Mouse (Mus musculus) embryonic facial prominence, embryonic 12.5 days (tissue): ENCODE results near the gene Zbtb40. TPM values are rescaled to one million over a fixed set of nuclear protein-coding genes. Genes with fewer than 3 reads are reported as not detected.

Source experiments
- ATAC-seq: fragments of 200-750 bp; cut with Nextera tagmentation; 2 replicates; pipeline ENCODE4 v1.8.0; 2017; ENCODE audit not compliant: insufficient number of reproducible peaks, insufficient read depth, low FRiP score, low TSS enrichment
- H3K27ac ChIP-seq: fragments of 300-500 bp; sonication (generic); 2 replicates; pipeline ENCODE4 v1.5.1; 2016; ENCODE audit warnings: mild to moderate bottlenecking
- H3K27me3 ChIP-seq: fragments of 300-500 bp; sonication (generic); 2 replicates; pipeline ENCODE4 v1.6.1; 2016; ENCODE audit warnings: mild to moderate bottlenecking, moderate library complexity
- H3K36me3 ChIP-seq: fragments of 300-500 bp; sonication (generic); 2 replicates; pipeline ENCODE4 v1.6.1; 2016; ENCODE audit warnings: mild to moderate bottlenecking
- H3K4me1 ChIP-seq: fragments of 300-500 bp; sonication (generic); 2 replicates; pipeline ENCODE4 v1.6.1; 2016
- H3K4me2 ChIP-seq: fragments of 300-500 bp; sonication (generic); replicated peaks from 2 replicates; pipeline ENCODE4 v1.6.1; 2016; ENCODE audit warnings: mild to moderate bottlenecking, moderate library complexity
- H3K4me3 ChIP-seq: fragments of 300-500 bp; sonication (generic); 2 replicates; pipeline ENCODE4 v1.5.1; 2016; ENCODE audit warnings: mild to moderate bottlenecking
- H3K9ac ChIP-seq: fragments of 300-500 bp; sonication (generic); 2 replicates; pipeline ENCODE4 v1.6.1; 2016; ENCODE audit warnings: mild to moderate bottlenecking, moderate library complexity
- H3K9me3 ChIP-seq: fragments of 300-500 bp; sonication (generic); 2 replicates; pipeline ENCODE4 v1.6.1; 2016; ENCODE audit warnings: mild to moderate bottlenecking, moderate library complexity
- WGBS: fragments of 180-500 bp; shearing (Covaris S2); methylation state at CpG from one replicate; pipeline ENCODE4 v1.1.7; 2016; 5-methylcytosine and 5-hydroxymethylcytosine counted together
- polyA plus RNA-seq: library from polyadenylated mRNA; unstranded; fragments of >200 nt; fragmentation: Nextera tagmentation; extraction: Ambion mirVana; gene quantifications from 2 replicates; pipeline ENCODE4 v1.2.1, GENCODE M21; 2016

Zbtb40 gene
- 5.9 and 6.0 TPM in 2 replicates for polyA plus RNA-seq

- H3K36me3 ChIP-seq = no peaks in the 10 kb centered on the region
- WGBS = 2% methylated on average over 32 of the region's 32 CpGs
- H3K9ac ChIP-seq = peak within 1 kb of the TSS; percentile 70
- H3K4me2 ChIP-seq = peak within 1 kb of the TSS; percentile 71
- peaks cover 17% of the 10 kb centered on the region for H3K4me1 ChIP-seq
- H3K9me3 ChIP-seq = peaks cover 9% of the 10 kb centered on the region
- peak; percentile 91 for ATAC-seq
- H3K27me3 ChIP-seq = peaks cover 36% of the 10 kb centered on the region
- H3K4me3 ChIP-seq = peak within 1 kb of the TSS; percentile 90
- H3K27ac ChIP-seq = peak within 1 kb of the TSS; percentile 72
Observed at GRCm38 (mm10) chr4:137048550-137049032, at the start of gene Zbtb40. Gene Zbtb40, minus strand, starts transcription at chr4:137048801.

DNA sequence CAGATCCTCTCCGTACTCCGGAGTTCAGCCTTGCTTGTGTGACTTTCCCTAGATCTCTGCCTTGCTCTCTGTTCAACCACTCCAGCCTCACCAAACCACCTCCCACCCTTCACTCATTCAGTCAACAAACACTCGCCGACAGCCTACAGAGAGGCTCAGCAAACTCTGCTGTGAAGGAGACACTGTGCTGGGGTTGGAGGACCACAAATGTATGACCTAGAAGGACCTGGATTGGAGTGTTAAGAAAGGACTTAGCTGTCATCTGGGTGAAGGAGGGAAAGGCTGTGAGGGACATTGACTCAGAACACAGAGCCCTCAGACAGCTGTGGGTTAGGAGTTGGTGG, 49.4 kb upstream of the Zbtb40 start:
- no peak overlapping the region for H3K9ac ChIP-seq
- H3K9me3 ChIP-seq = no peaks in the 10 kb centered on the region
- no peak for ATAC-seq
- no peaks in the 10 kb centered on the region for H3K27me3 ChIP-seq
- 69% methylated on average over 4 of the region's 4 CpGs for WGBS
- H3K4me3 ChIP-seq = no peak overlapping the region
- no peaks in the 10 kb centered on the region for H3K36me3 ChIP-seq
- H3K4me2 ChIP-seq = no peak overlapping the region
- H3K4me1 ChIP-seq = 0 out of 2 replicates have a peak, but pooled peaks cover 5% of the 10 kb centered on the region
- no peak overlapping the region for H3K27ac ChIP-seq

GRCm38 (mm10) chr4:137097246-137097983, 48.8 kb upstream of the Zbtb40 start:
- Histone ChIP-seq H3K36me3 (no peaks in the 10 kb centered on the region), H3K4me1 (0 out of 2 replicates have a peak, but pooled peaks cover 5% of the 10 kb centered on the region), H3K9me3 (no peaks in the 10 kb centered on the region), H3K9ac (no peak overlapping the region), H3K4me2 (no peak overlapping the region), H3K4me3 (no peak overlapping the region), H3K27me3 (no peaks in the 10 kb centered on the region), H3K27ac (no peak overlapping the region; the same call in 1 of the 2 replicates)
- WGBS = 71% methylated on average over 17 of the region's 17 CpGs
- no peak for ATAC-seq

GRCm38 (mm10) chr4:137096353-137096752, 47.8 kb upstream of the Zbtb40 start:
- H3K9me3 ChIP-seq = no peaks in the 10 kb centered on the region
- 50% methylated on average over 10 of the region's 10 CpGs for WGBS
- H3K4me2 ChIP-seq = no peak overlapping the region
- no peak overlapping the region for H3K4me3 ChIP-seq
- no peaks in the 10 kb centered on the region for H3K27me3 ChIP-seq
- no peak for ATAC-seq
- H3K27ac ChIP-seq = no peak overlapping the region
- 0 out of 2 replicates have a peak, but pooled peaks cover 5% of the 10 kb centered on the region for H3K4me1 ChIP-seq
- no peak overlapping the region for H3K9ac ChIP-seq
- no peaks in the 10 kb centered on the region for H3K36me3 ChIP-seq

DNA sequence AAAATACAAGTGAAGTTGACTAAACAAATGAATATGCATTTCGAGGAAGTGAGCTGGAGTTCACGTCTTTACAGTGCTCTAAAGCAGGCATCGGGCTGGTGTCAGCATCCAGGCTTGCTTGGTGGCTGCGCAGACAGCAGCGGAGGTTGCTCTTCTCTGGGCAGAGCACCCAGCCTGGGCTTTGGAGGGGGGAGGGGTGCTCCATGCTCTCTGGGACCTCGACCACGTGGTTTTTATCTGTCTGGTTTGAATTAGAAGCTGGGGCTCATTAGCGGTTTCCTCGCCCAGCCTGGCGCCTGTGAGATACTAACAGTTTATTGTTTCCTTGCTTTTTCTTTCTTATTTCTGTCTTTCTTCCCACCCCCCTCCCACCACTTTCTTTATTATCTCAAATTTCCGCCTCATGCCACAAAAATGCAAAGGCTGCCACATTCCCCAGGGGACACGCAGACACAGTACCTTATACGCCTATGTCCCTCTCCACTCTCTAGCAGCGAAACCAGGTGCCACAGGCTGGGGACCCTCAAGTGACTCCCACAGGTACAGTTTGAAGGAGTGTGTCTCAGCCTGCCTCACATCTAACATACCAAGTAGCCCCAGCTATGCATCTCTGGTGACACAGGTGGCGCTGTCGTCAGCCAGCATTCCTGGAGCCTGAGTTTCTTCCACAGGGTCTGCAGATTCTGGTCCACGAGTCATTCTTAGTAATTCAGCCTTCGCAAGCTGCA, 36.6 kb upstream of the Zbtb40 start:
- no peak; the same call in 1 of the 2 replicates for ATAC-seq
- Histone ChIP-seq H3K4me1 (peaks cover 17% of the 10 kb centered on the region; the same call in 1 of the 2 replicates), H3K27ac (peak overlapping the region; percentile 61), H3K36me3 (no peaks in the 10 kb centered on the region), H3K27me3 (no peaks in the 10 kb centered on the region), H3K4me3 (no peak overlapping the region), H3K9ac (no peak overlapping the region), H3K9me3 (no peaks in the 10 kb centered on the region), H3K4me2 (peak overlapping the region; percentile 30; the same call in 1 of the 2 replicates)
- WGBS = 23% methylated on average over 18 of the region's 18 CpGs

- no peaks in the 10 kb centered on the region for H3K36me3 ChIP-seq
- H3K4me3 ChIP-seq = no peak overlapping the region
- H3K9ac ChIP-seq = no peak overlapping the region
- no peaks in the 10 kb centered on the region for H3K27me3 ChIP-seq
- WGBS = 38% methylated on average over 2 of the region's 2 CpGs
- H3K4me2 ChIP-seq = no peak overlapping the region
- no peak for ATAC-seq
- H3K9me3 ChIP-seq = no peaks in the 10 kb centered on the region
- no peak overlapping the region for H3K27ac ChIP-seq
- H3K4me1 ChIP-seq = peaks cover 17% of the 10 kb centered on the region; the same call in 1 of the 2 replicates
Observed at GRCm38 (mm10) chr4:137082866-137083265, 34.3 kb upstream of the Zbtb40 start.

DNA sequence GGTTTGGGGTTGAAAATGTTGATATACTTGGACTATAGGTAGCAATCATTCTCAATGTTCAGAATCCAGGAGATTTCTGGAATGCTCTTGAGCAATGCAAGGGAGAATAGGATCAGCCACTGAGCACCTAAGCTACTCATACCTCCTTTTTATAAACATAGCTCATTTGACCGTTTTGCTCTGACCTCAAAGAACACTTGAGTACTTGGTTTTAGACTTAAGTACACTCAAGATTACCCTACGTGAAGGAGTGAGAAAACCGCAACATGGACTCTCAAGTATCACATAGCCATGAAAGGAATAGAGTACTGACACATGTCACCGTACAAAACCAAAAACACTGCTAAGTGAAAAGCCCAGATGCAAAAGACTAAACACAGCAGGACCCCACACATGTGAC, 32.8 kb upstream of the Zbtb40 start:
- Histone ChIP-seq H3K4me2 (no peak overlapping the region), H3K9ac (no peak overlapping the region), H3K9me3 (no peaks in the 10 kb centered on the region), H3K27ac (no peak overlapping the region), H3K4me3 (no peak overlapping the region), H3K36me3 (no peaks in the 10 kb centered on the region), H3K4me1 (peaks cover 17% of the 10 kb centered on the region; the same call in 1 of the 2 replicates), H3K27me3 (no peaks in the 10 kb centered on the region)
- WGBS = 91% methylated on average over 4 of the region's 4 CpGs
- ATAC-seq = no peak

- Histone ChIP-seq H3K4me3 (no peak overlapping the region), H3K4me1 (no peaks in the 10 kb centered on the region), H3K27me3 (0 out of 2 replicates have a peak, but pooled peaks cover 6% of the 10 kb centered on the region), H3K4me2 (no peak overlapping the region), H3K27ac (no peak overlapping the region), H3K9ac (no peak overlapping the region), H3K9me3 (no peaks in the 10 kb centered on the region), H3K36me3 (no peaks in the 10 kb centered on the region)
- WGBS = 37% methylated on average over 2 of the region's 2 CpGs
- no peak for ATAC-seq
Observed at GRCm38 (mm10) chr4:137077216-137077615, 28.6 kb upstream of the Zbtb40 start.

DNA sequence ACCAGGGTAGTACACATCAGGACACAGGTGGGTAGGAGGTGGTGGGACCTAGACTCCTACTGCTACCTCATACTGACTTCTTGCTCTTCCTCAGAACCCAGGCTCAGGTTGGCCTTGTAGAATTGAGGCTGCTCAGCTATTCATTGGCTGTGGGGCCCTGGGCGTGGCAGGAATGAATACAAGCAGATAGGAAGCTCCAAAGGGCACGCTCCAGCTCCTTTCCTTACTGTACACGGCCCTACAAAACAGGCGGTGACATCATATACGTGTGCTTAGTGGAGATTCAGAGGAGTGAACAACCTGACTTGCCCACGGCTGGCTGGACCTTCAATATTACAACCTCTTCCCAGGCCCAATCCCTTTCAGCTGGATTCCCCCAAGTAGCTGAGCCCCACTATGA, 22.6 kb upstream of the Zbtb40 start:
- Histone ChIP-seq H3K27me3 (0 out of 2 replicates have a peak, but pooled peaks cover 6% of the 10 kb centered on the region), H3K27ac (no peak overlapping the region), H3K4me3 (no peak overlapping the region), H3K4me1 (no peaks in the 10 kb centered on the region), H3K9ac (no peak overlapping the region), H3K4me2 (no peak overlapping the region), H3K36me3 (no peaks in the 10 kb centered on the region), H3K9me3 (no peaks in the 10 kb centered on the region)
- WGBS = 84% methylated on average over 6 of the region's 6 CpGs
- no peak for ATAC-seq

DNA sequence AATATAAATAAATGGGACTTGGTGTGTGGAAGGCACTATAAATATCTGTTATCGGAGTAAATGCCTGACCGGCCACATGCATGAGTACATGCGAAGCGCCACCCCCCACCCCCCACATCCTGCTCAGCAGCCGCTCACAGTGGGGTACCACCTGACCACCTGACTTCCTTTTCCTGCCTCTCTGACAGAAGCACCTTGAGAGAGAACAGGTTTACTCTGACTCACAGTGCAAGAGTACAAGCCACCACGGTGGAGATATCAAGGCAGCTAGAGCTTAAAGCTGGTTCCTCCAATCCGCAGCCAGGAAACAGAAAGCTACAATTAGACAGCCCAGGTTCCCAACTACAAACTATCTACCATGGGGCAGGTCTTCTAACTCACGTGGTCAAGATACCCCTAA, 19.9 kb upstream of the Zbtb40 start:
- Histone ChIP-seq H3K9me3 (no peaks in the 10 kb centered on the region), H3K27ac (no peak overlapping the region), H3K27me3 (0 out of 2 replicates have a peak, but pooled peaks cover 6% of the 10 kb centered on the region), H3K4me3 (no peak overlapping the region), H3K4me2 (no peak overlapping the region), H3K36me3 (no peaks in the 10 kb centered on the region), H3K4me1 (no peaks in the 10 kb centered on the region), H3K9ac (no peak overlapping the region)
- 34% methylated on average over 8 of the region's 8 CpGs for WGBS
- no peak for ATAC-seq

GRCm38 (mm10) chr4:137065846-137066245, 17.2 kb upstream of the Zbtb40 start:
- Histone ChIP-seq H3K9ac (no peak overlapping the region), H3K36me3 (no peaks in the 10 kb centered on the region), H3K4me2 (no peak overlapping the region), H3K9me3 (no peaks in the 10 kb centered on the region), H3K4me3 (no peak overlapping the region), H3K27me3 (0 out of 2 replicates have a peak, but pooled peaks cover 9% of the 10 kb centered on the region), H3K4me1 (no peaks in the 10 kb centered on the region), H3K27ac (no peak overlapping the region)
- no peak for ATAC-seq
- 76% methylated on average over 6 of the region's 6 CpGs for WGBS

DNA sequence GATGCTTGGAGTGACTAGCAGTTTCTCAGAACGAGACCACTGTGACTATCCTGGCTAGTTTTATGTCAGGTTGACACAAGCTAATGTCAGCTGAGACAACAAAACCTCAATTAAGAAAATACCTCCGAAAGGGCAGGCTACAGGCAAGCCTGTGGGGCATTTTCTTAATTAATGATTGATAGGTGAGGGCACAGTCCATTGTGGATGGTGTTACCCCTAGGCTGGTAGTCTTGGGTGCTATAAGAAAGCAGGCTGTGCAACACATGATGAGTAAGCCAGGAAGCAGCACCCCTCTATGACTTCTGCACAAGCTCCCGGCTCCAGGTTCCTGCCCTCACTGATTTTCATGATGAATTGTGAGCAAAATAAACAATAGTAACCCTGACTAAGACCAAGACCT, 6.3 kb upstream of the Zbtb40 start:
- H3K36me3 ChIP-seq = no peaks in the 10 kb centered on the region
- no peak overlapping the region for H3K4me2 ChIP-seq
- no peak overlapping the region for H3K9ac ChIP-seq
- H3K4me1 ChIP-seq = no peaks in the 10 kb centered on the region
- no peak overlapping the region for H3K27ac ChIP-seq
- WGBS = 64% methylated on average over 3 of the region's 3 CpGs
- H3K4me3 ChIP-seq = no peak overlapping the region
- H3K9me3 ChIP-seq = no peaks in the 10 kb centered on the region
- ATAC-seq = no peak
- H3K27me3 ChIP-seq = peaks cover 50% of the 10 kb centered on the region
